Mouse (Mus musculus) Patski (cell line): ENCODE data around the gene Misp. TPM values are rescaled to one million over a fixed set of nuclear protein-coding genes. Genes with fewer than 3 reads are reported as not detected.

Experiments
- ATAC-seq: fragments of 100-300 bp; one replicate; pipeline ENCODE4 v1.8.0; 2021
- CTCF ChIA-PET: fragments of 350-600 bp; sonication (Branson Sonifier 250); formaldehyde crosslinking; loops from one replicate; lab custom pipeline; 2022; ENCODE audit warnings: inconsistent platforms; lab: Charles Lee
- POLR2A ChIA-PET: fragments of 350-600 bp; sonication (Branson Sonifier 250); formaldehyde crosslinking; loops from one replicate; lab custom pipeline; 2022; ENCODE audit warnings: antibody characterized with exemption, inconsistent platforms; lab: Charles Lee
- DNase-seq: peaks from one replicate; pipeline ENCODE4 v3.0.0-alpha.2; 2011; ENCODE audit warnings: low read depth, low spot score
- H3K27me3 ChIP-seq: fragments of 371-371 bp; one replicate; pipeline ENCODE4 v1.5.1; 2021
- CTCF ChIP-seq: fragments of 100-300 bp; IDR thresholded peaks from one replicate; pipeline ENCODE4 v1.5.1; 2021
- in situ Hi-C: fragments of 300-500 bp; cut with MboI; formaldehyde crosslinking; loops from 3 replicates; pipeline ENCODE4 v1.11.1; 2018; ENCODE audit warnings: low pct_unique_long_range_greater_than_20kb, mixed read lengths
- polyA plus RNA-seq: library from polyadenylated mRNA; unstranded; gene quantifications from one replicate; pipeline ENCODE4 v1.2.3, GENCODE M21; 2021

Misp gene
- polyA plus RNA-seq, 1 experiment from 2014 or later: 0.17 TPM

- no peaks in the 10 kb centered on the region for H3K27me3 ChIP-seq
- TF ChIP-seq CTCF: no peak
- ChIA-PET CTCF (no interaction called here), POLR2A (no interaction called here)
- in situ Hi-C loops: no loop called here
- ATAC-seq (no peak), DNase-seq (no peak)
Measured at GRCm38 (mm10) chr10:79877174-79877573, 56.4 kb downstream of the Misp start.

- no peaks in the 10 kb centered on the region for H3K27me3 ChIP-seq
- ATAC-seq: no peak
- CTCF ChIA-PET: no interaction called here
- DNase-seq: no peak
- POLR2A ChIA-PET: no interaction called here
- TF ChIP-seq CTCF: no peak
- in situ Hi-C loops: no loop called here
Measured at GRCm38 (mm10) chr10:79877757-79878156, 57.0 kb downstream of the Misp start.

GRCm38 (mm10) chr10:79879527-79879926 is 58.7 kb downstream of the Misp start:
- no peak for TF ChIP-seq CTCF
- no peak for DNase-seq
- ATAC-seq: no peak
- CTCF ChIA-PET: interaction anchor here (1.0 to 1.2 kb wide), 3 partner anchors 11 to 21 kb away, joined by 3 read pairs; partner anchors contain the start of gene Cfd
- POLR2A ChIA-PET: interaction anchor here (0.5 to 1.1 kb wide), 2 partner anchors 14 to 71 kb away, joined by 3 to 5 read pairs; no protein-coding TSS in a partner anchor
- in situ Hi-C loops: no loop called here
- H3K27me3 ChIP-seq: no peaks in the 10 kb centered on the region

Other genes with a start within 250 kb of the Misp start
- gene Theg, start 233.7 kb upstream of the Misp start, polyA plus RNA-seq: not detected
- not detected for gene C2cd4c, start 207.0 kb upstream of the Misp start, polyA plus RNA-seq
- 0.04 TPM for gene Shc2, start 183.1 kb upstream of the Misp start, polyA plus RNA-seq
- not detected for gene Odf3l2, start 175.3 kb upstream of the Misp start, polyA plus RNA-seq
- gene Madcam1, start 156.4 kb upstream of the Misp start, polyA plus RNA-seq: not detected
- 62.4 TPM for gene Tpgs1, start 151.6 kb upstream of the Misp start, polyA plus RNA-seq
- 72.2 TPM for gene Cdc34, start 138.8 kb upstream of the Misp start, polyA plus RNA-seq
- 0.47 TPM for gene Gzmm, start 132.0 kb upstream of the Misp start, polyA plus RNA-seq
- 1,052 TPM for gene Bsg, start 116.5 kb upstream of the Misp start, polyA plus RNA-seq
- 15.4 TPM for gene Hcn2, start 104.4 kb upstream of the Misp start, polyA plus RNA-seq
- 44.6 TPM for gene Polrmt, start 74.4 kb upstream of the Misp start, polyA plus RNA-seq
- 0.63 TPM for gene Fgf22, start 65.9 kb upstream of the Misp start, polyA plus RNA-seq
- 58.5 TPM for gene Rnf126, start 54.0 kb upstream of the Misp start, polyA plus RNA-seq
- 2.3 TPM for gene Fstl3, start 43.7 kb upstream of the Misp start, polyA plus RNA-seq
- not detected for gene Prss57, start 30.0 kb upstream of the Misp start, polyA plus RNA-seq
- gene Palm, start 27.4 kb upstream of the Misp start, polyA plus RNA-seq: 141 TPM
- gene Ptbp1, start 33.4 kb downstream of the Misp start, polyA plus RNA-seq: 349 TPM
- 7.5 TPM for gene Prtn3, start 53.5 kb downstream of the Misp start, polyA plus RNA-seq
- gene Plppr3, start 53.6 kb downstream of the Misp start, polyA plus RNA-seq: 34.6 TPM
- not detected for gene Elane, start 65.3 kb downstream of the Misp start, polyA plus RNA-seq
- gene Cfd, start 69.9 kb downstream of the Misp start, polyA plus RNA-seq: not detected
- 27.1 TPM for gene Med16, start 87.9 kb downstream of the Misp start, polyA plus RNA-seq
- not detected for gene Gm26602, start 89.9 kb downstream of the Misp start, polyA plus RNA-seq
- gene Kiss1r, start 96.0 kb downstream of the Misp start, polyA plus RNA-seq: 2.1 TPM
- gene R3hdm4, start 100.2 kb downstream of the Misp start, polyA plus RNA-seq: 101 TPM
- gene Arid3a, start 106.1 kb downstream of the Misp start, polyA plus RNA-seq: 5.9 TPM
- 45.4 TPM for gene Wdr18, start 139.2 kb downstream of the Misp start, polyA plus RNA-seq
- 0.54 TPM for gene Grin3b, start 149.7 kb downstream of the Misp start, polyA plus RNA-seq
- 145 TPM for gene Tmem259, start 163.3 kb downstream of the Misp start, polyA plus RNA-seq
- gene Cnn2, start 167.6 kb downstream of the Misp start, polyA plus RNA-seq: 393 TPM
- gene Abca7, start 175.5 kb downstream of the Misp start, polyA plus RNA-seq: 19.9 TPM
- 0.85 TPM for gene Arhgap45, start 195.7 kb downstream of the Misp start, polyA plus RNA-seq
- gene Polr2e, start 218.8 kb downstream of the Misp start, polyA plus RNA-seq: 146 TPM
- 916 TPM for gene Gpx4, start 226.2 kb downstream of the Misp start, polyA plus RNA-seq